Mouse (Mus musculus): Measurements from ENCODE around the gene Ap1m2.
A peak's percentile ranks its signal among the peaks of the same experiment; 100 is the strongest.

GRCm38 (mm10) chr9:21320619-21321512 lies 8.7 kb upstream of the Ap1m2 start, which contains the start of gene Slc44a2:
- TF ChIP-seq CTCF (IDR thresholded peaks at IDR 0.05; ENCODE audit: borderline replicate concordance, extremely low read depth, insufficient read depth, insufficient read length) (no peak), POLR2A (IDR thresholded peaks at IDR 0.05; ENCODE audit: borderline replicate concordance, extremely low read depth, insufficient read depth, insufficient read length, poor library complexity, severe bottlenecking) (peak; percentile 85)

Measured in brain, embryonic 14.5 days (tissue).